Mouse (Mus musculus) heart, postnatal 0 days (tissue): ENCODE measurements around the gene Zbtb32.

Source experiments
- CTCF ChIP-seq: IDR thresholded peaks from 2 replicates; pipeline ENCODE4 v1.5.1; 2016; ENCODE audit warnings: antibody characterized with exemption, control low read depth, low read depth
- EP300 ChIP-seq: IDR thresholded peaks from 2 replicates; pipeline ENCODE4 v1.6.1; 2016; ENCODE audit warnings: antibody characterized with exemption, low read depth

- TF ChIP-seq EP300, result no peak
- no peak for TF ChIP-seq CTCF
Observed at GRCm38 (mm10) chr7:30588676-30589434, 9.9 kb downstream of the Zbtb32 start, which contains the start of gene Kmt2b.
